Mouse (Mus musculus): ENCODE measurements around the gene Pakap. TPM values are rescaled to one million over a fixed set of nuclear protein-coding genes. Genes with fewer than 3 reads are reported as not detected.

The Pakap gene
- polyA plus RNA-seq, 1 experiment from 2014 or later, result 21.1 TPM

DNA sequence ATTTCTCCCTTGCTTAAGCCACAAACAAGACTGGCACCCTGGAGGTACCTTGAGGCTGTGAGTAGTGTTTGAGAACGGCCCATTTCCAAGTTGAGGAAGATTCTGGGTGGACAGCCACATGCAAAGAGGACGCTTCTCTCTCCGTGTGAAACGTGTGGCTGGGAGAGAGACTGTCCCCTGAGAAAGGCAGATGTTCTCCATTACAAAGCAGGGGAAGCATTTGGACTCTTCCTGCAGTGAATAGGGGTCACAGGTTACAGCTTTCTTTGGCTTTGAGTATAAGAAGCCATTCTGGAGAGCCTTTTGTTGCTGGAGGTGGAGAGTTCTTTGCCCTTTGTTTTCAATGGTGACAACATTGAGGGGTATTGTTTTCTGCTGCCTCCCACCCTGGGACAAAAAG, 197.8 kb downstream of the Pakap start:
- ATAC-seq (replicated peaks; ENCODE audit: low FRiP score) (no peak), DNase-seq (ENCODE audit: low spot score) (no peak)
- H3K36me3 ChIP-seq (ENCODE audit: control insufficient read depth, insufficient read depth, low read length), result no peaks in the 10 kb centered on the region
- H3K4me3 ChIP-seq (ENCODE audit: low read depth, low read length), result no peak overlapping the region
- no peaks in the 10 kb centered on the region for H3K27me3 ChIP-seq (ENCODE audit: control insufficient read depth, insufficient read depth, low read length)
- H3K4me1 ChIP-seq (replicated peaks; ENCODE audit: control insufficient read depth, insufficient read depth, low read length), result no peaks in the 10 kb centered on the region
- no peaks in the 10 kb centered on the region for H3K9me3 ChIP-seq (ENCODE audit: control insufficient read depth, low read length)
- H3K27ac ChIP-seq (ENCODE audit: low read depth, low read length), result no peak overlapping the region
- WGBS, result 9% methylated on average over 4 of the region's 4 CpGs
- no peak overlapping the region for H3K9ac ChIP-seq (ENCODE audit: low read length)
- no peak overlapping the region for H3K4me2 ChIP-seq (ENCODE audit: low read depth, low read length, severe bottlenecking)

DNA sequence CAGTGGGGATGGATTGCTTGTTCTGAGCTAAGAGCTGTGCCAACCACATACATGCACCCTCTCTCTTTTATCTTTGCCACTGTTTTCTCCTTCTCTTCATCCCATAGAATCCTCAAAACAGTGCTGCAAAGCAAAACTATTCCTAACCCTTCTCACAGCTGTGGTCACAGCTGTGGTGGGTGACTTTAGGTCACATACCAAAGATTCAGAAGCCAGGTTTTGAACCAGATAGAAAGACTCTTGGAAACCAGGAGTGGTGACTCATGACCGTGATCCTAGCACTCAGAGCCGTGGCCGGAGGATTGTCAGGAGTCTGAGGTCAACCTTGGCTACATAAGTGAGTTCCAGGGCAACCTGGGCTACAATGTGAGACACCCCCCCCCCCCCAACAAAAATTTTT, 201.0 kb downstream of the Pakap start:
- ATAC-seq (replicated peaks; ENCODE audit: low FRiP score), result no peak
- WGBS, result 77% methylated on average over 3 of the region's 3 CpGs

DNA sequence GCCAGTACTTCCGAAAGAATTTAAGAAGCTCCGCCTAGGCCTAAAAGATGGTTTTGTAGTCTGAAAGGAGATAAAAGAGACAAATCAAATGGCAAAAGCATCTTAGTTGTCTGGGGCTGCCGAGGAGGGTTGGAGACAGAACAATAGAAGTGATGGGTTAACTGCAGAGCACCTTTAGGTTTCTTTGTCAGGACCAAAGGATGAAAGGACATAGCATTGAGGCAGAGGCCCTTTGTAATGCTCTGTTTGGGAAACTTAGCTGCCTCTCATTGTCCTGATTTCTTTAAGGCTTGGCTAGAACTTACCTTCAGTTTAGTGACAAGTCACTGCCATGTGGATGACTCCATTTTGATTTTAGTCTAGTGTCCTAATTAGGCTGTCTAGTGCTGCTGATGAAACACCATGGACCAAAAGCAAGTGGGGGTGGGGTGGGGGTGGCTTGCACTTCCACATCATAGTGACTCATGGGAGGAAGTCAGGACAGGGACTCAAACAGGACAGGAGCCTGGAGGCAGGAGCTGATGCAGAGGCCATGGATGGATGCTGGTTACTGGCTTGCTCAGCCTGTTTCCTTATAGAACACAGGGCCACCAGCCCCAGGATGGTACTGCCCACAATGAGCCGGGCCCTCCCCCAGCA, 202.3 kb downstream of the Pakap start:
- no peak overlapping the region for H3K4me3 ChIP-seq (ENCODE audit: low read depth, low read length)
- no peaks in the 10 kb centered on the region for H3K27me3 ChIP-seq (ENCODE audit: control insufficient read depth, insufficient read depth, low read length)
- no peak overlapping the region for H3K27ac ChIP-seq (ENCODE audit: low read depth, low read length)
- WGBS, result 56% methylated on average over 4 of the region's 4 CpGs
- H3K9ac ChIP-seq (ENCODE audit: low read length), result no peak overlapping the region
- H3K4me1 ChIP-seq (replicated peaks; ENCODE audit: control insufficient read depth, insufficient read depth, low read length), result no peaks in the 10 kb centered on the region
- H3K4me2 ChIP-seq (ENCODE audit: low read depth, low read length, severe bottlenecking), result no peak overlapping the region
- no peaks in the 10 kb centered on the region for H3K36me3 ChIP-seq (ENCODE audit: control insufficient read depth, insufficient read depth, low read length)
- ATAC-seq (replicated peaks; ENCODE audit: low FRiP score) (no peak), DNase-seq (ENCODE audit: low spot score) (no peak)
- H3K9me3 ChIP-seq (ENCODE audit: control insufficient read depth, low read length), result no peaks in the 10 kb centered on the region

More for the DNA sequence above, 201.0 kb downstream of the Pakap start:
- no peaks in the 10 kb centered on the region for H3K27me3 ChIP-seq (ENCODE audit: control insufficient read depth, insufficient read depth, low read length)
- H3K4me2 ChIP-seq (ENCODE audit: low read depth, low read length, severe bottlenecking), result no peak overlapping the region
- H3K4me1 ChIP-seq (replicated peaks; ENCODE audit: control insufficient read depth, insufficient read depth, low read length), result no peaks in the 10 kb centered on the region
- H3K9me3 ChIP-seq (ENCODE audit: control insufficient read depth, low read length), result no peaks in the 10 kb centered on the region
- DNase-seq (ENCODE audit: low spot score), result no peak
- H3K36me3 ChIP-seq (ENCODE audit: control insufficient read depth, insufficient read depth, low read length), result no peaks in the 10 kb centered on the region
- no peak overlapping the region for H3K9ac ChIP-seq (ENCODE audit: low read length)
- H3K4me3 ChIP-seq (ENCODE audit: low read depth, low read length), result no peak overlapping the region
- H3K27ac ChIP-seq (ENCODE audit: low read depth, low read length), result no peak overlapping the region

DNA sequence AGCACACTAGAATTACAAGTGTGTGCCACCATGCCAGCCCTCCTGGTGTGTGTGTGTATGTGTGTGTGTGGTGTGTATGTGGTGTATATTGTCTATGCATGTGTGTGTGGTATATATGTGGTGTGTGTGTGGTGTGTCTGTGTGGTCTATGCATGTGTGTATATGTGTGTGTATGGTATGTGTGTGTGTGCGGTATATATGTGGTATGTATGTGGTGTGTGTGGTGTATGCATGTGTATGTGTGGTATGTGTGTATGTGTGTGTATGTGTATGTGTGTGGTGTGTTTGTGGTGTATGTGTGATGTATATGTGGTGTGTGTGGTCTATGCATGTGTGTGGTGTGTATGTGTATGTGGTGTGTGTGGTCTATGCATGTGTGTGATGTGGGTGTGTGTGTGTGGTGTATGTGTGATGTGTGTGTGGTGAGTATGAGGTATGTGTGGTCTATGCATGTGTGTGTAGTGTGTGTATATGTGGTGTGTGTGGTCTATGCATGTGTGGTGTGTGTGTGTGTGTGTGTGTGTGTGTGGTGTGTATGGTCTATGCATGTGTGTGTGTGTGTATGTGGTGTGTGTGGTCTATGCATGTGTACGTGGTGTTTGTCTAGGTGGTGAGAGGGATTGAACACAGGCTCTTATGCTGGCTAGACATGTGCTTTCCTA, 203.7 kb downstream of the Pakap start:
- 87% methylated on average over 2 of the region's 2 CpGs for WGBS
- Histone ChIP-seq H3K4me3 (ENCODE audit: low read depth, low read length) (no peak overlapping the region), H3K4me1 (replicated peaks; ENCODE audit: control insufficient read depth, insufficient read depth, low read length) (no peaks in the 10 kb centered on the region), H3K4me2 (ENCODE audit: low read depth, low read length, severe bottlenecking) (no peak overlapping the region), H3K9ac (ENCODE audit: low read length) (no peak overlapping the region), H3K27me3 (ENCODE audit: control insufficient read depth, insufficient read depth, low read length) (no peaks in the 10 kb centered on the region), H3K27ac (ENCODE audit: low read depth, low read length) (no peak overlapping the region), H3K36me3 (ENCODE audit: control insufficient read depth, insufficient read depth, low read length) (no peaks in the 10 kb centered on the region), H3K9me3 (ENCODE audit: control insufficient read depth, low read length) (no peaks in the 10 kb centered on the region)
- no peak for DNase-seq (ENCODE audit: low spot score)
- no peak for ATAC-seq (replicated peaks; ENCODE audit: low FRiP score)

DNA sequence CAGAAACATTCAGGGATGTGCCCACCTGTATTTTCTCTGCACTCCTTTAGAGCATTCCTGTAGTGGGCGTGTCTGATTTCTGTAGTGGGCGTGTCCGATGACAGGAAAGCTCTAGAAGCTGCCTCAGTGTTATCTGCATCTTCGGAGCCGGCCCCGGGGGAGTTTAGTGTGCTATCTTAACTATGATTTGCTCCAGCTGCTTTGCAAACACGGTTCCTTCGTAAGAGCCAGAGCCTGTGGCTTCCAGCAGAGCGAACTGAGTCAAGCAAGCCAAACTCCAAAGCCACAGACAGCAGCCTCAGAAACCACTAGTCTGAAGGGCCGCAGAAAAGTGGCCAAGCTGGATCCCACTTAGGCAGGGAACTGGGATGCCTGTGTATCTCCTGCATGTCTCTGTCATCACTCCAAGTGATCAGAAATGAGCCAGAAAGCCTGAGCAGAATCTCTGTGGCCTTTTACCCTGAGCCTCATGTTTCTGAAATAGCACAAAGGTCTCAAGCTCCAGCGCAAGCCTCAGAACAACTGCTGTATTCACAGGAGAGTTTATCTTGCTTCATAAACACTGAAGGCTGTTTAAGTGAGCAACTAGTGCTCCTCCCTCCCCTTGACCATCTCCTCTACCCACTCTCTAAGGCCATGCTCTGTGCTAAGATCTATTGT, 205.0 kb downstream of the Pakap start:
- DNase-seq (ENCODE audit: low spot score), result no peak
- ATAC-seq (replicated peaks; ENCODE audit: low FRiP score), result no peak
- H3K9ac ChIP-seq (ENCODE audit: low read length), result no peak overlapping the region
- no peak overlapping the region for H3K27ac ChIP-seq (ENCODE audit: low read depth, low read length)
- no peak overlapping the region for H3K4me3 ChIP-seq (ENCODE audit: low read depth, low read length)
- no peak overlapping the region for H3K4me2 ChIP-seq (ENCODE audit: low read depth, low read length, severe bottlenecking)
- no peaks in the 10 kb centered on the region for H3K9me3 ChIP-seq (ENCODE audit: control insufficient read depth, low read length)
- H3K27me3 ChIP-seq (ENCODE audit: control insufficient read depth, insufficient read depth, low read length), result no peaks in the 10 kb centered on the region
- WGBS, result 69% methylated on average over 11 of the region's 11 CpGs
- no peaks in the 10 kb centered on the region for H3K4me1 ChIP-seq (replicated peaks; ENCODE audit: control insufficient read depth, insufficient read depth, low read length)
- no peaks in the 10 kb centered on the region for H3K36me3 ChIP-seq (ENCODE audit: control insufficient read depth, insufficient read depth, low read length)

DNA sequence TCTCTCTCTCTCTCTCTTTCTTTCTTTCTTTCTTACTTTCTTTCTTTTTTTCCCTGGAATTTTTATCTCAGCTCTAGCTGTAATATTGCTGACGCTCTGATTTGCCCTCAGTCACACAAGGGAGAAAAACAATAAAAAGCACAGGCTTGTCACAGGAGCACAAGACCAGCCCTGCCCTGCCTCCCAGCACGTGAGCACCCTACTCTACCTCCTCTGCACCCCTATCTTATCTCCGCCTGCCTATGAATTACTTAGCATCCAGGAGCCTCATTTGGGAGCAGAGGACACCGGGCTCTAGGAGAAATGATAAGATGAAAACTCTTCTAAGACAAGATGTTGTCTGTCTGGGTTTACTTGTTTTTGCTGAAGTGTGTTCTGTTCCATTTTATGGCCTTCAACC, 206.5 kb downstream of the Pakap start:
- WGBS, result 62% methylated on average over 3 of the region's 4 CpGs
- Histone ChIP-seq H3K27ac (ENCODE audit: low read depth, low read length) (no peak overlapping the region), H3K4me3 (ENCODE audit: low read depth, low read length) (no peak overlapping the region), H3K9me3 (ENCODE audit: control insufficient read depth, low read length) (no peaks in the 10 kb centered on the region), H3K4me1 (replicated peaks; ENCODE audit: control insufficient read depth, insufficient read depth, low read length) (no peaks in the 10 kb centered on the region), H3K4me2 (ENCODE audit: low read depth, low read length, severe bottlenecking) (no peak overlapping the region), H3K36me3 (ENCODE audit: control insufficient read depth, insufficient read depth, low read length) (no peaks in the 10 kb centered on the region), H3K27me3 (ENCODE audit: control insufficient read depth, insufficient read depth, low read length) (no peaks in the 10 kb centered on the region), H3K9ac (ENCODE audit: low read length) (no peak overlapping the region)
- DNase-seq (ENCODE audit: low spot score), result no peak
- no peak for ATAC-seq (replicated peaks; ENCODE audit: low FRiP score)

DNA sequence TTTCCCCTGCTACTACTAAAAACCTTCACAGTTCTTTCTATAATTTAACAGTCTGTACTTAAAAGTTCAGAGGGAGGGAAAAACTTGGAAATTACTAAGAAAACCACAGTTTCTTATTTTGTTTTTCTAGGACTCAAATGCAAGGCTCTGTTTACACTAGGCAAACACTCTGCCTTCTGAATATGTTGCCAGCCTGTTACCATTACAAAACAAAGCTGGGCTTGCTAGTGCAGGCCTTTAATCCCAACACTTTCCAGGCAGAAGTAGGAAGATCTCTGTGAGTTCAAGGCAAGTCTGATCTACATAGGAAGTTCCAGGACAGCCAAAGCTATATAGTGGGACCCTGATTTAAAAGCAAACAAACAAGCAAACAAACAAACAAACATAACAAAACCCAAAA, 207.6 kb downstream of the Pakap start:
- Histone ChIP-seq H3K9ac (ENCODE audit: low read length) (no peak overlapping the region), H3K4me3 (ENCODE audit: low read depth, low read length) (no peak overlapping the region), H3K4me1 (replicated peaks; ENCODE audit: control insufficient read depth, insufficient read depth, low read length) (no peaks in the 10 kb centered on the region), H3K27ac (ENCODE audit: low read depth, low read length) (no peak overlapping the region), H3K4me2 (ENCODE audit: low read depth, low read length, severe bottlenecking) (no peak overlapping the region), H3K36me3 (ENCODE audit: control insufficient read depth, insufficient read depth, low read length) (no peaks in the 10 kb centered on the region), H3K27me3 (ENCODE audit: control insufficient read depth, insufficient read depth, low read length) (no peaks in the 10 kb centered on the region), H3K9me3 (ENCODE audit: control insufficient read depth, low read length) (no peaks in the 10 kb centered on the region)
- ATAC-seq (replicated peaks; ENCODE audit: low FRiP score) (no peak), DNase-seq (ENCODE audit: low spot score) (no peak)

DNA sequence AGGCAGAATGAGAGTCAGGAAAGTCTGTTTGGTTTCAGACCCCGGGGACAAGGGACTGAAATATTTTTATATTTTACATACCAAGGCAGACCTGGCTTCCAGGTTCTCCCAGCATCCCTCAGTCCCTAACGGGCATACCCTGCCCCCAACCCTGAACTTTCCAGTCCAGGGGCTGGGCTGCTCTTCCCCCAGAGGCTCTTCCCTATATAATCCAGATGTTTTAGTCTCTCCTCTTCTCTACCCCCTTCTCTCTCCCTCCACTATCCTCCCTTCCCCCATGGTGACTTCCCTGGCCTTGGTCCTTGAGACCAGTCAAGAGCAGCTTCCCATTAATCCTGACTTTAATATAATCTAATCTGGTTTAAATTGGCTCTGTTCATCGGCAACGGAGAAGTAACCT, 212.4 kb downstream of the Pakap start:
- DNase-seq (ENCODE audit: low spot score), result no peak
- H3K4me3 ChIP-seq (ENCODE audit: low read depth, low read length), result no peak overlapping the region
- no peak overlapping the region for H3K4me2 ChIP-seq (ENCODE audit: low read depth, low read length, severe bottlenecking)

More for the DNA sequence above, 212.4 kb downstream of the Pakap start:
- ATAC-seq (replicated peaks; ENCODE audit: low FRiP score), result no peak
- WGBS, result 20% methylated on average over 4 of the region's 4 CpGs
- Histone ChIP-seq H3K27me3 (ENCODE audit: control insufficient read depth, insufficient read depth, low read length) (peaks cover 17% of the 10 kb centered on the region), H3K36me3 (ENCODE audit: control insufficient read depth, insufficient read depth, low read length) (no peaks in the 10 kb centered on the region), H3K27ac (ENCODE audit: low read depth, low read length) (no peak overlapping the region; the same call in 1 of the 2 replicates), H3K4me1 (replicated peaks; ENCODE audit: control insufficient read depth, insufficient read depth, low read length) (peaks cover 11% of the 10 kb centered on the region; the same call in 1 of the 2 replicates), H3K9me3 (ENCODE audit: control insufficient read depth, low read length) (no peaks in the 10 kb centered on the region), H3K9ac (ENCODE audit: low read length) (no peak overlapping the region)
